27 mouse cellular contexts compared by ENCODE assay signal in genomic region chr10:19053524-19053923, GRCm38 (mm10). TPM values are rescaled to one million over a fixed set of nuclear protein-coding genes. Genes with fewer than 3 reads are reported as not detected.
DNase-seq lines count a peak whose midpoint lies in the region; ATAC-seq and TF ChIP-seq lines count a peak whose summit lies in the region.
"Had no signal": no experiment of that assay in that cellular context is flagged by ENCODE, and none has a peak within 500 bp of the region (broad histone marks: within the 10 kb centered on the region; RNA-seq: fewer than 3 reads in every experiment).

No protein-coding gene starts in this region.

- DNase-seq in liver, adult 2 months (ENCODE audit: extremely low read depth, low read depth, low spot score) = peak; percentile 9
- no peak for DNase-seq in liver, embryonic 11.5 days (ENCODE audit: low spot score)
- DNase-seq in CH12.LX (ENCODE audit: extremely low read depth) = no peak
- no peak for DNase-seq in urinary bladder, postnatal 36 days (ENCODE audit: low spot score in 2 of 2)
- DNase-seq: adrenal gland, adult 8-10 months; cerebellum, adult 18-20 months; cerebellum, postnatal 14 days; gastrocnemius, adult 2 months; heart, postnatal 10 days; kidney, adult 9 months; kidney, postnatal 14 days; liver; liver, postnatal 0 days; thymus, postnatal 25 days had no signal

- 85% methylated on average over 1 of the region's 1 CpGs for WGBS in liver, adult 2 months
- WGBS in liver, embryonic 11.5 days = 81% methylated on average over 1 of the region's 1 CpGs
- 67% methylated on average over 1 of the region's 1 CpGs for WGBS in forebrain, embryonic 15.5 days

- no peak overlapping the region for H3K27ac ChIP-seq in liver, adult 2 months (replicated peaks; ENCODE audit: insufficient read depth, low read depth, low read length)
- H3K27ac ChIP-seq in liver, embryonic 11.5 days (ENCODE audit: low read depth, low read length) = no peak overlapping the region
- no peak overlapping the region for H3K27ac ChIP-seq in CH12.LX (ENCODE audit: insufficient read depth, low read depth)
- H3K27ac ChIP-seq in forebrain, embryonic 15.5 days (replicated peaks) = no peak overlapping the region
- H3K27ac ChIP-seq: embryonic facial prominence, embryonic 12.5 days; forebrain, embryonic 12.5 days; gastrocnemius, adult 2 months; hindbrain, embryonic 14.5 days; layer of hippocampus, adult 2 months; limb, embryonic 10.5 days; midbrain, embryonic 12.5 days; neural tube, embryonic 12.5 days had no signal

- TF ChIP-seq CTCF in liver, adult 2 months (IDR thresholded peaks at IDR 0.05; ENCODE audit: low read depth, low read length) = no peak
- TF ChIP-seq CTCF in CH12.LX (conservative IDR thresholded peaks at IDR 0.05 in 1 of 2, IDR thresholded peaks at IDR 0.05 in 1 of 2; ENCODE audit: low read depth in 2 of 2, low read length in 2 of 2) = no peak

- no peaks in the 10 kb centered on the region for H3K9me3 ChIP-seq in liver, embryonic 11.5 days (ENCODE audit: control insufficient read depth, low read length)
- no peaks in the 10 kb centered on the region for H3K9me3 ChIP-seq in CH12.LX (replicated peaks; ENCODE audit: low read length)
- no peaks in the 10 kb centered on the region for H3K9me3 ChIP-seq in forebrain, embryonic 15.5 days
- H3K9me3 ChIP-seq: embryonic facial prominence, embryonic 12.5 days; forebrain, embryonic 12.5 days; heart, embryonic 12.5 days; limb, embryonic 10.5 days; midbrain, embryonic 12.5 days; neural tube, embryonic 12.5 days had no signal

- no peaks in the 10 kb centered on the region for H3K27me3 ChIP-seq in liver, adult 2 months (ENCODE audit: control insufficient read depth, insufficient read depth, low read length)
- no peaks in the 10 kb centered on the region for H3K27me3 ChIP-seq in liver, embryonic 11.5 days (replicated peaks; ENCODE audit: control insufficient read depth, insufficient read depth, low read length)
- no peaks in the 10 kb centered on the region for H3K27me3 ChIP-seq in CH12.LX (replicated peaks)
- H3K27me3 ChIP-seq in forebrain, embryonic 15.5 days = no peaks in the 10 kb centered on the region
- H3K27me3 ChIP-seq: embryonic facial prominence, embryonic 12.5 days; forebrain, embryonic 12.5 days; heart, embryonic 12.5 days; midbrain, embryonic 12.5 days; neural tube, embryonic 12.5 days had no signal

- TF ChIP-seq RAD21 in CH12.LX (IDR thresholded peaks at IDR 0.05; ENCODE audit: low read depth, low read length) = no peak

- H3K79me2 ChIP-seq in liver, adult 2 months (ENCODE audit: control insufficient read depth, insufficient read depth, low read length) = no peaks in the 10 kb centered on the region
- no peaks in the 10 kb centered on the region for H3K79me2 ChIP-seq in CH12.LX (replicated peaks; ENCODE audit: control insufficient read depth, extremely low read depth, insufficient read depth, poor library complexity, severe bottlenecking)

- dilution Hi-C loops in CH12.LX (cut with MboI; ENCODE audit: extremely low pct_ligation_motif_present, extremely low pct_unique_long_range_greater_than_20kb, low sequenced_read_pairs) = no loop called here

- H3K4me2 ChIP-seq in liver, embryonic 11.5 days = no peak overlapping the region
- H3K4me2 ChIP-seq in CH12.LX (ENCODE audit: insufficient read depth, low read depth, poor library complexity, severe bottlenecking) = no peak overlapping the region
- no peak overlapping the region for H3K4me2 ChIP-seq in forebrain, embryonic 15.5 days (replicated peaks)
- H3K4me2 ChIP-seq: embryonic facial prominence, embryonic 12.5 days; forebrain, embryonic 12.5 days; heart, embryonic 12.5 days; hindbrain, embryonic 14.5 days; midbrain, embryonic 12.5 days; neural tube, embryonic 12.5 days had no signal

- H3K36me3 ChIP-seq in liver, adult 2 months (ENCODE audit: control insufficient read depth, insufficient read depth, low read length) = no peaks in the 10 kb centered on the region
- no peaks in the 10 kb centered on the region for H3K36me3 ChIP-seq in liver, embryonic 11.5 days (ENCODE audit: control insufficient read depth, insufficient read depth, low read length)
- no peaks in the 10 kb centered on the region for H3K36me3 ChIP-seq in CH12.LX (replicated peaks in 1 of 2; ENCODE audit: control insufficient read depth in 1 of 2, insufficient read depth in 1 of 2, low read length in 1 of 2)
- H3K36me3 ChIP-seq in forebrain, embryonic 15.5 days = no peaks in the 10 kb centered on the region
- H3K36me3 ChIP-seq: embryonic facial prominence, embryonic 12.5 days; forebrain, embryonic 12.5 days; heart, embryonic 12.5 days; limb, embryonic 10.5 days; midbrain, embryonic 12.5 days; neural tube, embryonic 12.5 days had no signal

- TF ChIP-seq POLR2A in liver, adult 2 months (IDR thresholded peaks at IDR 0.05; ENCODE audit: extremely low read depth, insufficient read depth, low read length) = no peak
- no peak for TF ChIP-seq POLR2A in CH12.LX (IDR thresholded peaks at IDR 0.05; ENCODE audit: low read depth, low read length)

- H3K4me3 ChIP-seq in liver, adult 2 months (ENCODE audit: insufficient read depth, low read depth, low read length) = no peak overlapping the region
- H3K4me3 ChIP-seq in liver, embryonic 11.5 days (ENCODE audit: low read depth, low read length) = no peak overlapping the region
- H3K4me3 ChIP-seq in CH12.LX (replicated peaks in 1 of 3; ENCODE audit: low read depth in 2 of 3, low read length in 2 of 3, poor library complexity in 1 of 3) = no peak overlapping the region
- H3K4me3 ChIP-seq in forebrain, embryonic 15.5 days = no peak overlapping the region
- H3K4me3 ChIP-seq: embryonic facial prominence, embryonic 12.5 days; forebrain, embryonic 12.5 days; gastrocnemius, adult 2 months; heart, embryonic 12.5 days; layer of hippocampus, adult 2 months; limb, embryonic 10.5 days; midbrain, embryonic 12.5 days; neural tube, embryonic 12.5 days had no signal

- peak; percentile 37; the same call in 1 of the 2 replicates for TF ChIP-seq EP300 in CH12.LX (IDR thresholded peaks at IDR 0.05; ENCODE audit: low read length)

- in situ Hi-C loops in CH12.LX (cut with MboI; ENCODE audit: low pct_ligation_motif_present, low pct_unique_long_range_greater_than_20kb, low sequenced_read_pairs) = no loop called here

- H3K9ac ChIP-seq in liver, adult 2 months (ENCODE audit: low read depth, low read length) = no peak overlapping the region
- H3K9ac ChIP-seq in liver, embryonic 11.5 days (ENCODE audit: low read depth, low read length) = no peak overlapping the region
- H3K9ac ChIP-seq in CH12.LX (ENCODE audit: insufficient read depth, low read depth) = no peak overlapping the region; the same call in 1 of the 2 replicates
- no peak overlapping the region for H3K9ac ChIP-seq in forebrain, embryonic 15.5 days (replicated peaks)
- H3K9ac ChIP-seq: embryonic facial prominence, embryonic 12.5 days; forebrain, embryonic 12.5 days; heart, embryonic 12.5 days; hindbrain, embryonic 14.5 days; liver, postnatal 0 days; midbrain, embryonic 12.5 days; neural tube, embryonic 12.5 days had no signal

- H3K4me1 ChIP-seq in liver, adult 2 months (ENCODE audit: control insufficient read depth, insufficient read depth, low read length) = no peaks in the 10 kb centered on the region
- H3K4me1 ChIP-seq in liver, embryonic 11.5 days (replicated peaks; ENCODE audit: control insufficient read depth, insufficient read depth, low read length) = no peaks in the 10 kb centered on the region
- peaks cover 5 to 7% of the 10 kb centered on the region in 2 experiments; a peak in 3 of 4 replicates for H3K4me1 ChIP-seq in CH12.LX (ENCODE audit: control insufficient read depth in 1 of 2, insufficient read depth in 2 of 2)
- H3K4me1 ChIP-seq in forebrain, embryonic 15.5 days = no peaks in the 10 kb centered on the region
- H3K4me1 ChIP-seq: embryonic facial prominence, embryonic 12.5 days; forebrain, embryonic 12.5 days; heart, embryonic 12.5 days; limb, embryonic 10.5 days; midbrain, embryonic 12.5 days; neural tube, embryonic 12.5 days had no signal

- no peak for ATAC-seq in liver, embryonic 11.5 days (replicated peaks; ENCODE audit: low FRiP score)
- ATAC-seq in hematopoietic stem cell, adult 5-6 weeks (replicated peaks in 1 of 2; ENCODE audit: insufficient read depth in 1 of 2, low FRiP score in 2 of 2, low TSS enrichment in 1 of 2, low read depth in 1 of 2, poor library complexity in 2 of 2, severe bottlenecking in 2 of 2) = peak; percentile 12 to 48; a peak in 1 of 4 replicates
- peak; percentile 46; the same call in 1 of the 2 replicates for ATAC-seq in neutrophil, adult 5-6 weeks (ENCODE audit: extremely low read depth, insufficient number of reproducible peaks, low FRiP score, poor library complexity, severe bottlenecking)
- ATAC-seq in forebrain, embryonic 15.5 days (replicated peaks) = no peak
- ATAC-seq: activated CD4-positive, CD25-positive, alpha-beta regulatory T cell, adult 4 months; inflammation-experienced regulatory T-cells, adult 6 months; liver, postnatal 0 days had no signal

TF ChIP-seq in CH12.LX, 34 proteins besides CTCF, POLR2A, EP300 and RAD21 (continues in another document):
- no peak for TF ChIP-seq ZC3H11A (IDR thresholded peaks at IDR 0.05; ENCODE audit: low read depth, low read length)
- no peak for TF ChIP-seq ELF1 (IDR thresholded peaks at IDR 0.05; ENCODE audit: low read depth, low read length)
- 0 out of 2 replicates have a peak, but pooled peaks have one; percentile 22 for TF ChIP-seq RCOR1 (conservative IDR thresholded peaks at IDR 0.05; ENCODE audit: low read depth, low read length)
- no peak for TF ChIP-seq MYC (IDR thresholded peaks at IDR 0.05; ENCODE audit: low read depth, low read length)
- no peak for TF ChIP-seq TBP (conservative IDR thresholded peaks at IDR 0.05; ENCODE audit: low read depth, low read length)
- TF ChIP-seq USF2 (conservative IDR thresholded peaks at IDR 0.05; ENCODE audit: low read depth, low read length) = peak; percentile 33; the same call in 1 of the 2 replicates
- no peak for TF ChIP-seq MAX (IDR thresholded peaks at IDR 0.05; ENCODE audit: low read length)
- peak; percentile 35; the same call in 1 of the 2 replicates for TF ChIP-seq USF1 (IDR thresholded peaks at IDR 0.05; ENCODE audit: low read depth, low read length)
- TF ChIP-seq UBTF (IDR thresholded peaks at IDR 0.05; ENCODE audit: low read depth, low read length) = no peak
- no peak for TF ChIP-seq GABPA (IDR thresholded peaks at IDR 0.05; ENCODE audit: insufficient replicate concordance, low read depth, low read length)
- TF ChIP-seq ZNF384 (IDR thresholded peaks at IDR 0.05; ENCODE audit: low read depth, low read length) = no peak

RNA-seq across cellular contexts. Expression of gene Tnfaip3, which starts 38.1 kb away (rescaled TPM):
- 2.5 and 3.0 TPM in 2 replicates for total RNA-seq in liver, adult 2 months (2014; rRNA removed)
- 0.59 and 0.70 TPM in 2 replicates for polyA plus RNA-seq in liver, adult 2 months (2012; rRNA removed)
- polyA plus RNA-seq in liver, embryonic 11.5 days (2014; fragmentation: Nextera tagmentation; extraction: Ambion mirVana) = 0.81 and 1.3 TPM in 2 replicates
- 65.3 and 95.3 TPM in 2 replicates for total RNA-seq in CH12.LX (2012; rRNA removed)
- total RNA-seq in CH12.LX (2014; rRNA removed) = 38.8 and 51.7 TPM in 2 replicates
- 21.4 and 24.6 TPM in 2 replicates for polyA plus RNA-seq in CH12.LX (2012; ENCODE audit: insufficient read length, low read depth)
- 83.4 and 84.1 TPM in 2 replicates for total RNA-seq in hematopoietic stem cell, adult 5-6 weeks (2017)
- 75.9 and 93.0 TPM in 2 replicates for total RNA-seq in neutrophil, adult 5-6 weeks (2017)
- 2.2 TPM in 2 replicates for polyA plus RNA-seq in forebrain, embryonic 15.5 days (2015; fragmentation: Nextera tagmentation; extraction: Ambion mirVana)

Comparison
In these comparisons a context has a peak if more than half of its experiments do, and no peak if none do; other contexts are left out.
1. ATAC-seq: peak in hematopoietic stem cell, adult 5-6 weeks (2 of 2) and neutrophil, adult 5-6 weeks (single experiment); none in liver, embryonic 11.5 days (single experiment) and forebrain, embryonic 15.5 days (single experiment).
2. RNA of gene Tnfaip3, which starts 38.1 kb away (total RNA-seq): 38.8 to 95.3 TPM in CH12.LX, 75.9 to 93.0 TPM in neutrophil, adult 5-6 weeks and 83.4 to 84.1 TPM in hematopoietic stem cell, adult 5-6 weeks; 2.5 to 3.0 TPM in liver, adult 2 months; every median in the first group is over 10 times any median in the second.